Mouse (Mus musculus): Measurements from ENCODE around the gene Slc17a9.

Slc17a9 gene

GRCm38 (mm10) chr2:180755896-180756295 is 30.8 kb downstream of the Slc17a9 start:
- peak in 1 of 2 experiments; percentile 22 for DNase-seq

GRCm38 (mm10) chr2:180756786-180757185 is 31.7 kb downstream of the Slc17a9 start:
- DNase-seq, result no peak

GRCm38 (mm10) chr2:180758513-180759263 is 33.6 kb downstream of the Slc17a9 start:
- no peak for DNase-seq

- DNase-seq, result no peak
Measured at GRCm38 (mm10) chr2:180764986-180765385, 39.9 kb downstream of the Slc17a9 start.

GRCm38 (mm10) chr2:180765713-180766112 is 40.6 kb downstream of the Slc17a9 start:
- no peak for DNase-seq

GRCm38 (mm10) chr2:180775223-180775622 is 50.2 kb downstream of the Slc17a9 start:
- DNase-seq, result no peak

- DNase-seq, result no peak
Measured at GRCm38 (mm10) chr2:180775641-180776040, 50.6 kb downstream of the Slc17a9 start.

- DNase-seq, result no peak
Measured at GRCm38 (mm10) chr2:180776793-180777192, 51.7 kb downstream of the Slc17a9 start, which contains the start of gene Bhlhe23. Gene Bhlhe23 (minus strand): TSS chr2:180776900.

GRCm38 (mm10) chr2:180779226-180780104 is 54.4 kb downstream of the Slc17a9 start:
- DNase-seq, result peak; percentile 72 to 74

GRCm38 (mm10) chr2:180780282-180780681 is 55.2 kb downstream of the Slc17a9 start:
- no peak for DNase-seq

GRCm38 (mm10) chr2:180786732-180787131 is 61.7 kb downstream of the Slc17a9 start:
- peak; percentile 70 to 74 for DNase-seq

GRCm38 (mm10) chr2:180787566-180788232 is 62.6 kb downstream of the Slc17a9 start:
- DNase-seq, result no peak

- no peak for DNase-seq
Measured at GRCm38 (mm10) chr2:180788386-180788785, 63.3 kb downstream of the Slc17a9 start.

GRCm38 (mm10) chr2:180788843-180789242 is 63.8 kb downstream of the Slc17a9 start:
- DNase-seq, result no peak

- DNase-seq, result peak; percentile 55 to 56
Measured at GRCm38 (mm10) chr2:180791674-180792073, 66.6 kb downstream of the Slc17a9 start.
